Mouse (Mus musculus): ENCODE data around the gene Tgfbr1.

- TF ChIP-seq CTCF (IDR thresholded peaks at IDR 0.05) (no peak), POLR2A (IDR thresholded peaks at IDR 0.05; ENCODE audit: insufficient read depth, low read depth, low read length) (no peak)
Measured at GRCm38 (mm10) chr4:47322315-47322714, 30.7 kb upstream of the Tgfbr1 start.

Data from heart, adult 2 months (tissue).